Mouse (Mus musculus) MEL (cell line): ENCODE results near the gene Wdr24. TPM values are rescaled to one million over a fixed set of nuclear protein-coding genes. Genes with fewer than 3 reads are reported as not detected.

Experiments used
- DNase-seq: peaks from one replicate; pipeline ENCODE4 v3.0.0; 2011; ENCODE audit warnings: low read depth, low spot score
- H3K27ac ChIP-seq: 2 replicates; pipeline ENCODE4 v1.5.1; 2012; ENCODE audit warnings: low read depth, mild to moderate bottlenecking, control low read depth, low read length, moderate library complexity; ENCODE audit not compliant: control insufficient read depth
- H3K27me3 ChIP-seq, 2 experiments: fragments of 150-350 bp in 1 of 2; sonication (generic) in 1 of 2; 2 replicates each; pipeline ENCODE4 v1.6.1; 2012; ENCODE audit warnings: low read length in 2 of 2, mild to moderate bottlenecking in 2 of 2, improper control_type of control experiment in 1 of 2, moderate library complexity in 1 of 2; ENCODE audit not compliant: insufficient read depth in 2 of 2, control insufficient read depth in 1 of 2
- H3K36me3 ChIP-seq, 2 experiments: 2 replicates each; pipeline ENCODE4 v1.6.1; 2012 to 2014; ENCODE audit warnings: low read length in 2 of 2, improper control_type of control experiment in 1 of 2, inconsistent platforms in 1 of 2, mild to moderate bottlenecking in 1 of 2; ENCODE audit not compliant: insufficient read depth in 2 of 2, control insufficient read depth in 1 of 2
- H3K4me1 ChIP-seq, 2 experiments: fragments of 150-350 bp in 1 of 2; sonication (generic) in 1 of 2; 2 replicates each; pipeline ENCODE4 v1.6.1; 2012; ENCODE audit warnings: low read length in 2 of 2, improper control_type of control experiment in 1 of 2, mild to moderate bottlenecking in 1 of 2; ENCODE audit not compliant: insufficient read depth in 2 of 2, control insufficient read depth in 1 of 2
- H3K4me3 ChIP-seq, 2 experiments: fragments of 150-350 bp in 1 of 2; sonication (generic) in 1 of 2; 2 replicates each; pipeline ENCODE4 v1.5.1; 2012; ENCODE audit warnings: low read depth in 2 of 2, low read length in 2 of 2, mild to moderate bottlenecking in 2 of 2, moderate library complexity in 2 of 2, control low read depth in 1 of 2, improper control_type of control experiment in 1 of 2; ENCODE audit not compliant: control insufficient read depth in 1 of 2, insufficient read depth in 1 of 2
- H3K79me2 ChIP-seq: 2 replicates; pipeline ENCODE4 v1.6.1; 2012; ENCODE audit warnings: mild to moderate bottlenecking, low read length, moderate library complexity; ENCODE audit not compliant: control insufficient read depth, poor library complexity, insufficient read depth
- H3K9ac ChIP-seq: 2 replicates; pipeline ENCODE4 v1.6.1; 2012; ENCODE audit warnings: low read depth, mild to moderate bottlenecking, control low read depth, low read length, moderate library complexity; ENCODE audit not compliant: control insufficient read depth, poor library complexity, severe bottlenecking
- H3K9me3 ChIP-seq: fragments of 150-350 bp; sonication (generic); replicated peaks from 2 replicates; pipeline ENCODE4 v1.6.1; 2012; ENCODE audit warnings: mild to moderate bottlenecking, low read length, improper control_type of control experiment, moderate library complexity; ENCODE audit not compliant: insufficient read depth
- MAFK ChIP-seq: IDR thresholded peaks from 2 replicates; pipeline ENCODE4 v1.6.1; 2011; ENCODE audit warnings: low read depth, mild to moderate bottlenecking, low read length, improper control_type of control experiment, borderline replicate concordance
- MAX ChIP-seq: IDR thresholded peaks from 2 replicates; pipeline ENCODE4 v1.6.1; 2011; ENCODE audit warnings: low read length, improper control_type of control experiment
- MYB ChIP-seq: IDR thresholded peaks from 2 replicates; pipeline ENCODE4 v1.6.1; 2011; ENCODE audit warnings: mild to moderate bottlenecking, low read depth, low read length, improper control_type of control experiment
- NELFE ChIP-seq: IDR thresholded peaks from 2 replicates; pipeline ENCODE4 v1.6.1; 2011; ENCODE audit warnings: low read depth, low read length, improper control_type of control experiment
- NRF1 ChIP-seq: IDR thresholded peaks from 2 replicates; pipeline ENCODE4 v1.6.1; 2014; ENCODE audit warnings: low read depth, mild to moderate bottlenecking, inconsistent platforms, low read length, improper control_type of control experiment, moderate library complexity; ENCODE audit not compliant: poor library complexity, insufficient read depth, severe bottlenecking
- POLR2A ChIP-seq, 2 experiments: IDR thresholded peaks; 2 replicates each; pipeline ENCODE4 v1.6.1; 2011 to 2012; ENCODE audit warnings: low read length in 2 of 2, mild to moderate bottlenecking in 2 of 2, control low read depth in 1 of 2, improper control_type of control experiment in 1 of 2, low read depth in 1 of 2, moderate library complexity in 1 of 2; ENCODE audit not compliant: control insufficient read depth in 1 of 2, insufficient read depth in 1 of 2, poor library complexity in 1 of 2
- POLR2AphosphoS2 ChIP-seq: IDR thresholded peaks from 2 replicates; pipeline ENCODE4 v1.6.1; 2011; ENCODE audit warnings: low read length, improper control_type of control experiment
- POLR2AphosphoS5 ChIP-seq: IDR thresholded peaks from 2 replicates; pipeline ENCODE4 v1.6.1; 2012; ENCODE audit warnings: low read depth, borderline replicate concordance, mild to moderate bottlenecking, inconsistent platforms, low read length, moderate library complexity, mixed read lengths
- RAD21 ChIP-seq: IDR thresholded peaks from 2 replicates; pipeline ENCODE4 v1.6.1; 2011; ENCODE audit warnings: mild to moderate bottlenecking, low read depth, low read length, improper control_type of control experiment
- TAL1 ChIP-seq: IDR thresholded peaks from 2 replicates; pipeline ENCODE4 v1.6.1; 2012; ENCODE audit warnings: mild to moderate bottlenecking, inconsistent platforms, low read length, moderate library complexity, mixed read lengths
- TBP ChIP-seq: IDR thresholded peaks from 2 replicates; pipeline ENCODE4 v1.8.0; 2011; ENCODE audit warnings: low read depth, low read length, improper control_type of control experiment
- ZC3H11A ChIP-seq: IDR thresholded peaks from 2 replicates; pipeline ENCODE4 v1.6.1; 2012; ENCODE audit warnings: low read depth, mild to moderate bottlenecking, inconsistent platforms, low read length, improper control_type of control experiment
- ZMIZ1 ChIP-seq: IDR thresholded peaks from 2 replicates; pipeline ENCODE4 v1.6.1; 2012; ENCODE audit warnings: low read depth, mild to moderate bottlenecking, inconsistent platforms, low read length, improper control_type of control experiment, moderate library complexity
- polyA plus RNA-seq, 2 experiments: library from polyadenylated mRNA; stranded (reverse) in 1 of 2; unstranded in 1 of 2; fragments of >175 nt in 1 of 2; fragments of >200 nt in 1 of 2; gene quantifications; 2 replicates each; pipeline versions ENCODE4 v1.2.1 to v1.2.4; 2012; ENCODE audit warnings: low replicate concordance in 2 of 2, low read depth in 1 of 2; ENCODE audit not compliant: insufficient read length in 2 of 2, insufficient read depth in 1 of 2, missing spikeins in 1 of 2
- total RNA-seq: library from RNA; depleted of rRNA; stranded (reverse); fragments of 300-350 nt; gene quantifications from 2 replicates; pipeline ENCODE4 v1.2.3, GENCODE M21; 2012

The Wdr24 gene
- total and polyA plus RNA-seq, 3 experiments: 35.0 to 38.8 TPM; not detected in 1

DNA sequence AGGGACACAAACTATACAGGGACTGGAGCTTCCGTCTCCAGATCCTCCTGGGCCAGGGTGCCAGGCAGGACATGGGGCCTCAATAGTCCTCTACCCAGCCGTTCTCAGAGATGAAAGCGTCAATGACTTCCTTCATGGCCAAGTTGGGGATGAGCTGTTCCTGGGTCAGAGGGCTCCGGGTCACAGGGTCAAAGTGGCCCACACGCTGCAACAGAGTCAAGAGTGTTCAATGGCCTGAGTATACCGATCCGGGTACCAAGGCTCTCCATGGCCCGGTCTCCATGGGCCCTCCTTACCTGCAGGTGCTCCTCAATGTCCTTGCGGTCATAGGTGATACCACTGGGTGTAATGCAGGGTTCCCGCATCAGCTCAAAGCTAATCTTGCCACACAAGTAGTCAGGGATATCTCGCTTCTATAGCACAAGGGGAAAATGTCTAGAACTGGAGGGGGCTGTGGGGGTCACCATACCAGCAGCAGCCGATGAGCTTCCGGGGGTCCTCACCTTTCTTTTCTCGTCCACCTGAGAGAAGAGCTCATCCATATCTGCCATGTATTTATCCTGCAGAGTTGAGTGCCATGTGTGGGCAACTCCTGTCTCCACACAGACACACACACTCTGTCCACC, 7.5 kb downstream of the Wdr24 start:
- Histone ChIP-seq H3K9me3 (no peaks in the 10 kb centered on the region), H3K9ac (peak overlapping the region; percentile 94; the same call in 1 of the 2 replicates), H3K4me3 (peak overlapping the region in 1 of 2 experiments; percentile 80; a peak in 2 of 4 replicates), H3K27me3 (no peaks in the 10 kb centered on the region), H3K79me2 (peaks cover 58% of the 10 kb centered on the region), H3K27ac (no peak overlapping the region), H3K4me1 (peaks cover 2 to 37% of the 10 kb centered on the region in 2 experiments; a peak in 3 of 4 replicates), H3K36me3 (peaks cover 0 to 13% of the 10 kb centered on the region in 2 experiments; a peak in 2 of 4 replicates)
- no peak for DNase-seq
- TF ChIP-seq POLR2A (IDR thresholded peaks at IDR 0.05; ENCODE audit: control insufficient read depth in 1 of 2, insufficient read depth in 1 of 2, low read depth in 1 of 2, low read length in 2 of 2, poor library complexity in 1 of 2) (0 out of 4 replicates have a peak, but pooled peaks of 1 of the 2 experiments have one; percentile 5), TBP (no peak)

- H3K4me1 ChIP-seq: peaks cover 2 to 37% of the 10 kb centered on the region in 2 experiments; a peak in 3 of 4 replicates
- peak overlapping the region; percentile 94 for H3K9ac ChIP-seq
- H3K9me3 ChIP-seq: no peaks in the 10 kb centered on the region
- H3K4me3 ChIP-seq: peak overlapping the region; percentile 80
- H3K79me2 ChIP-seq: peaks cover 54% of the 10 kb centered on the region
- H3K27ac ChIP-seq: peak overlapping the region; percentile 82
- peak; percentile 56 for DNase-seq
- H3K27me3 ChIP-seq: no peaks in the 10 kb centered on the region
- no peak for TF ChIP-seq MAFK
- no peak for TF ChIP-seq ZC3H11A
- TF ChIP-seq POLR2AphosphoS2: peak; percentile 55; the same call in 1 of the 2 replicates
- TF ChIP-seq TAL1: no peak
- TF ChIP-seq RAD21: no peak
- 0 out of 2 replicates have a peak, but pooled peaks have one; percentile 14 for TF ChIP-seq MYB
- no peak for TF ChIP-seq MAX
- 0 out of 2 replicates have a peak, but pooled peaks have one; percentile 41 for TF ChIP-seq ZMIZ1
- TF ChIP-seq NRF1: no peak
- TF ChIP-seq NELFE: no peak
- peak; percentile 59; the same call in 1 of the 2 replicates for TF ChIP-seq POLR2AphosphoS5
- peaks cover 0 to 13% of the 10 kb centered on the region in 2 experiments; a peak in 2 of 4 replicates for H3K36me3 ChIP-seq
These were observed 8.2 kb downstream of the Wdr24 start for GRCm38 (mm10) chr17:25831451-25832281.
